Mouse (Mus musculus) MEL (cell line): ENCODE data around the gene C730034F03Rik. TPM values are rescaled to one million over a fixed set of nuclear protein-coding genes. Genes with fewer than 3 reads are reported as not detected.

Experiments used
- DNase-seq: peaks from one replicate; pipeline ENCODE4 v3.0.0; 2011; ENCODE audit warnings: low read depth, low spot score
- H3K27ac ChIP-seq: 2 replicates; pipeline ENCODE4 v1.5.1; 2012; ENCODE audit warnings: low read depth, mild to moderate bottlenecking, control low read depth, low read length, moderate library complexity; ENCODE audit not compliant: control insufficient read depth
- H3K27me3 ChIP-seq, 2 experiments: fragments of 150-350 bp in 1 of 2; sonication (generic) in 1 of 2; 2 replicates each; pipeline ENCODE4 v1.6.1; 2012; ENCODE audit warnings: low read length in 2 of 2, mild to moderate bottlenecking in 2 of 2, improper control_type of control experiment in 1 of 2, moderate library complexity in 1 of 2; ENCODE audit not compliant: insufficient read depth in 2 of 2, control insufficient read depth in 1 of 2
- H3K36me3 ChIP-seq, 2 experiments: 2 replicates each; pipeline ENCODE4 v1.6.1; 2012 to 2014; ENCODE audit warnings: low read length in 2 of 2, improper control_type of control experiment in 1 of 2, inconsistent platforms in 1 of 2, mild to moderate bottlenecking in 1 of 2; ENCODE audit not compliant: insufficient read depth in 2 of 2, control insufficient read depth in 1 of 2
- H3K4me1 ChIP-seq, 2 experiments: fragments of 150-350 bp in 1 of 2; sonication (generic) in 1 of 2; 2 replicates each; pipeline ENCODE4 v1.6.1; 2012; ENCODE audit warnings: low read length in 2 of 2, improper control_type of control experiment in 1 of 2, mild to moderate bottlenecking in 1 of 2; ENCODE audit not compliant: insufficient read depth in 2 of 2, control insufficient read depth in 1 of 2
- H3K4me3 ChIP-seq, 2 experiments: fragments of 150-350 bp in 1 of 2; sonication (generic) in 1 of 2; 2 replicates each; pipeline ENCODE4 v1.5.1; 2012; ENCODE audit warnings: low read depth in 2 of 2, low read length in 2 of 2, mild to moderate bottlenecking in 2 of 2, moderate library complexity in 2 of 2, control low read depth in 1 of 2, improper control_type of control experiment in 1 of 2; ENCODE audit not compliant: control insufficient read depth in 1 of 2, insufficient read depth in 1 of 2
- H3K79me2 ChIP-seq: 2 replicates; pipeline ENCODE4 v1.6.1; 2012; ENCODE audit warnings: mild to moderate bottlenecking, low read length, moderate library complexity; ENCODE audit not compliant: control insufficient read depth, poor library complexity, insufficient read depth
- H3K9ac ChIP-seq: 2 replicates; pipeline ENCODE4 v1.6.1; 2012; ENCODE audit warnings: low read depth, mild to moderate bottlenecking, control low read depth, low read length, moderate library complexity; ENCODE audit not compliant: control insufficient read depth, poor library complexity, severe bottlenecking
- H3K9me3 ChIP-seq: fragments of 150-350 bp; sonication (generic); replicated peaks from 2 replicates; pipeline ENCODE4 v1.6.1; 2012; ENCODE audit warnings: mild to moderate bottlenecking, low read length, improper control_type of control experiment, moderate library complexity; ENCODE audit not compliant: insufficient read depth
- BHLHE40 ChIP-seq: IDR thresholded peaks from 2 replicates; pipeline ENCODE4 v1.6.1; 2012; ENCODE audit warnings: low read depth, mild to moderate bottlenecking, inconsistent platforms, low read length, improper control_type of control experiment, borderline replicate concordance
- CHD1 ChIP-seq: IDR thresholded peaks from 2 replicates; pipeline ENCODE4 v1.6.1; 2012; ENCODE audit warnings: low read depth, mild to moderate bottlenecking, inconsistent platforms, low read length, improper control_type of control experiment
- CHD2 ChIP-seq: IDR thresholded peaks from 2 replicates; pipeline ENCODE4 v1.6.1; 2011; ENCODE audit warnings: low read length, improper control_type of control experiment
- CTCF ChIP-seq, 3 experiments: IDR thresholded peaks in 2 of 3; conservative IDR thresholded peaks in 1 of 3; 2 replicates each; pipeline ENCODE4 v1.5.1; 2011 to 2012; ENCODE audit warnings: low read length in 3 of 3, low read depth in 2 of 3, mild to moderate bottlenecking in 2 of 3, improper control_type of control experiment in 1 of 3, inconsistent platforms in 1 of 3, mixed read lengths in 1 of 3, moderate library complexity in 1 of 3; ENCODE audit not compliant: control insufficient read depth in 1 of 3, insufficient read depth in 1 of 3, poor library complexity in 1 of 3, severe bottlenecking in 1 of 3
- E2F4 ChIP-seq: IDR thresholded peaks from 2 replicates; pipeline ENCODE4 v1.6.1; 2011; ENCODE audit warnings: low read depth, low read length, improper control_type of control experiment, borderline replicate concordance
- ELF1 ChIP-seq: IDR thresholded peaks from 2 replicates; pipeline ENCODE4 v1.6.1; 2014; ENCODE audit warnings: low read depth, mild to moderate bottlenecking, inconsistent platforms, low read length, improper control_type of control experiment, moderate library complexity
- EP300 ChIP-seq, 2 experiments: IDR thresholded peaks; 2 replicates each; pipeline ENCODE4 v1.6.1; 2011; ENCODE audit warnings: improper control_type of control experiment in 2 of 2, low read length in 2 of 2, low read depth in 1 of 2, mild to moderate bottlenecking in 1 of 2
- ETS1 ChIP-seq: IDR thresholded peaks from 2 replicates; pipeline ENCODE4 v1.6.1; 2012; ENCODE audit warnings: low read depth, mild to moderate bottlenecking, inconsistent platforms, low read length, improper control_type of control experiment, moderate library complexity
- GABPA ChIP-seq: IDR thresholded peaks from 2 replicates; pipeline ENCODE4 v1.6.1; 2012; ENCODE audit warnings: low read depth, mild to moderate bottlenecking, inconsistent platforms, low read length, improper control_type of control experiment, moderate library complexity
- GATA1 ChIP-seq: IDR thresholded peaks from 2 replicates; pipeline ENCODE4 v1.6.1; 2011; ENCODE audit warnings: low read depth, low read length, improper control_type of control experiment
- JUND ChIP-seq: IDR thresholded peaks from 2 replicates; pipeline ENCODE4 v1.6.1; 2011; ENCODE audit warnings: low read depth, mild to moderate bottlenecking, improper control_type of control experiment, low read length
- KAT2A ChIP-seq: conservative IDR thresholded peaks from 2 replicates; pipeline ENCODE4 v1.6.1; 2012; ENCODE audit warnings: low read depth, low read length, improper control_type of control experiment, inconsistent platforms
- MAFK ChIP-seq: IDR thresholded peaks from 2 replicates; pipeline ENCODE4 v1.6.1; 2011; ENCODE audit warnings: low read depth, mild to moderate bottlenecking, low read length, improper control_type of control experiment, borderline replicate concordance
- MAX ChIP-seq: IDR thresholded peaks from 2 replicates; pipeline ENCODE4 v1.6.1; 2011; ENCODE audit warnings: low read length, improper control_type of control experiment
- MXI1 ChIP-seq: IDR thresholded peaks from 2 replicates; pipeline ENCODE4 v1.6.1; 2011; ENCODE audit warnings: mild to moderate bottlenecking, low read depth, low read length, improper control_type of control experiment
- MYB ChIP-seq: IDR thresholded peaks from 2 replicates; pipeline ENCODE4 v1.6.1; 2011; ENCODE audit warnings: mild to moderate bottlenecking, low read depth, low read length, improper control_type of control experiment
- MYC ChIP-seq: IDR thresholded peaks from 2 replicates; pipeline ENCODE4 v1.6.1; 2011; ENCODE audit warnings: low read depth, mild to moderate bottlenecking, low read length, improper control_type of control experiment, moderate library complexity
- NELFE ChIP-seq: IDR thresholded peaks from 2 replicates; pipeline ENCODE4 v1.6.1; 2011; ENCODE audit warnings: low read depth, low read length, improper control_type of control experiment
- NRF1 ChIP-seq: IDR thresholded peaks from 2 replicates; pipeline ENCODE4 v1.6.1; 2014; ENCODE audit warnings: low read depth, mild to moderate bottlenecking, inconsistent platforms, low read length, improper control_type of control experiment, moderate library complexity; ENCODE audit not compliant: poor library complexity, insufficient read depth, severe bottlenecking
- POLR2A ChIP-seq, 2 experiments: IDR thresholded peaks; 2 replicates each; pipeline ENCODE4 v1.6.1; 2011 to 2012; ENCODE audit warnings: low read length in 2 of 2, mild to moderate bottlenecking in 2 of 2, control low read depth in 1 of 2, improper control_type of control experiment in 1 of 2, low read depth in 1 of 2, moderate library complexity in 1 of 2; ENCODE audit not compliant: control insufficient read depth in 1 of 2, insufficient read depth in 1 of 2, poor library complexity in 1 of 2
- POLR2AphosphoS2 ChIP-seq: IDR thresholded peaks from 2 replicates; pipeline ENCODE4 v1.6.1; 2011; ENCODE audit warnings: low read length, improper control_type of control experiment
- POLR2AphosphoS5 ChIP-seq: IDR thresholded peaks from 2 replicates; pipeline ENCODE4 v1.6.1; 2012; ENCODE audit warnings: low read depth, borderline replicate concordance, mild to moderate bottlenecking, inconsistent platforms, low read length, moderate library complexity, mixed read lengths
- RAD21 ChIP-seq: IDR thresholded peaks from 2 replicates; pipeline ENCODE4 v1.6.1; 2011; ENCODE audit warnings: mild to moderate bottlenecking, low read depth, low read length, improper control_type of control experiment
- RCOR1 ChIP-seq: IDR thresholded peaks from 2 replicates; pipeline ENCODE4 v1.6.1; 2012; ENCODE audit warnings: low read depth, mild to moderate bottlenecking, inconsistent platforms, low read length, improper control_type of control experiment
- SIN3A ChIP-seq: IDR thresholded peaks from 2 replicates; pipeline ENCODE4 v1.6.1; 2012; ENCODE audit warnings: low read length, improper control_type of control experiment, inconsistent platforms
- SMC3 ChIP-seq: IDR thresholded peaks from 2 replicates; pipeline ENCODE4 v1.6.1; 2011; ENCODE audit warnings: low read depth, low read length, improper control_type of control experiment
- TAL1 ChIP-seq: IDR thresholded peaks from 2 replicates; pipeline ENCODE4 v1.6.1; 2012; ENCODE audit warnings: mild to moderate bottlenecking, inconsistent platforms, low read length, moderate library complexity, mixed read lengths
- TBP ChIP-seq: IDR thresholded peaks from 2 replicates; pipeline ENCODE4 v1.8.0; 2011; ENCODE audit warnings: low read depth, low read length, improper control_type of control experiment
- TCF12 ChIP-seq: IDR thresholded peaks from 2 replicates; pipeline ENCODE4 v1.6.1; 2014; ENCODE audit warnings: low read depth, mild to moderate bottlenecking, inconsistent platforms, low read length, improper control_type of control experiment, moderate library complexity
- UBTF ChIP-seq: IDR thresholded peaks from 2 replicates; pipeline ENCODE4 v1.6.1; 2012; ENCODE audit warnings: low read depth, mild to moderate bottlenecking, inconsistent platforms, low read length, improper control_type of control experiment, moderate library complexity, borderline replicate concordance; ENCODE audit not compliant: insufficient read depth
- USF1 ChIP-seq: IDR thresholded peaks from 2 replicates; pipeline ENCODE4 v1.6.1; 2014; ENCODE audit warnings: low read depth, mild to moderate bottlenecking, inconsistent platforms, low read length, improper control_type of control experiment, moderate library complexity
- USF2 ChIP-seq, 2 experiments: IDR thresholded peaks; 2 replicates each; pipeline ENCODE4 v1.6.1; 2011 to 2012; ENCODE audit warnings: improper control_type of control experiment in 2 of 2, low read length in 2 of 2, borderline replicate concordance in 1 of 2, inconsistent platforms in 1 of 2, low read depth in 1 of 2, mild to moderate bottlenecking in 1 of 2; ENCODE audit not compliant: insufficient read depth in 1 of 2
- ZC3H11A ChIP-seq: IDR thresholded peaks from 2 replicates; pipeline ENCODE4 v1.6.1; 2012; ENCODE audit warnings: low read depth, mild to moderate bottlenecking, inconsistent platforms, low read length, improper control_type of control experiment
- ZKSCAN1 ChIP-seq: IDR thresholded peaks from 2 replicates; pipeline ENCODE4 v1.6.1; 2012; ENCODE audit warnings: low read depth, mild to moderate bottlenecking, inconsistent platforms, low read length, improper control_type of control experiment, moderate library complexity
- ZMIZ1 ChIP-seq: IDR thresholded peaks from 2 replicates; pipeline ENCODE4 v1.6.1; 2012; ENCODE audit warnings: low read depth, mild to moderate bottlenecking, inconsistent platforms, low read length, improper control_type of control experiment, moderate library complexity
- ZNF384 ChIP-seq: IDR thresholded peaks from 2 replicates; pipeline ENCODE4 v1.6.1; 2012; ENCODE audit warnings: low read depth, mild to moderate bottlenecking, inconsistent platforms, low read length, improper control_type of control experiment
- polyA plus RNA-seq, 2 experiments: library from polyadenylated mRNA; stranded (reverse) in 1 of 2; unstranded in 1 of 2; fragments of >175 nt in 1 of 2; fragments of >200 nt in 1 of 2; gene quantifications; 2 replicates each; pipeline versions ENCODE4 v1.2.1 to v1.2.4; 2012; ENCODE audit warnings: low replicate concordance in 2 of 2, low read depth in 1 of 2; ENCODE audit not compliant: insufficient read length in 2 of 2, insufficient read depth in 1 of 2, missing spikeins in 1 of 2
- total RNA-seq: library from RNA; depleted of rRNA; stranded (reverse); fragments of 300-350 nt; gene quantifications from 2 replicates; pipeline ENCODE4 v1.2.3, GENCODE M21; 2012

The C730034F03Rik gene
- total and polyA plus RNA-seq, 3 experiments, result 1.6 to 2.5 TPM; not detected in 1

DNA sequence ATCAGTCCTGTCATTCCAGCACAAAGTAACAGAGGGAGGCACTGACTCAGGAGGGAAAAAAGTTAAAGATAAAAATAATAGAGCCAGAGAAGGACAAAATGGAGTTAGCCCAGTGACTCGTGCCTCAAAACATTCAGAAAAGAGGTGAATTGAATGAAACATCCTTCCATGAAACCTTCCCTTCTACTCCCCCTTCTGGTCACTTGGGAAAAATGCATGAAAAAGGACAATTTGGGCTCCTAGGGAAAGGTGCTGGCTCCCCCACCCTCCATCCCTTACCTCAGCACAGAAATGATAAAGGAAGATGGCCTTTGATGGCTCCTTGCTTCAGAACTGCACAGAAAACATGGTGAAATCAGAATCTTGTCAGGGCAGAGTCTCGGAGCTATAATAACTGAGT is 39.2 kb downstream of the C730034F03Rik start:
- no peak overlapping the region for H3K27ac ChIP-seq
- no peak overlapping the region for H3K4me3 ChIP-seq
- TF ChIP-seq GABPA, result no peak
- TF ChIP-seq MAX, result no peak
- no peak for TF ChIP-seq TBP
- no peak for TF ChIP-seq ELF1
- TF ChIP-seq TCF12, result no peak
- no peak for TF ChIP-seq USF2 (IDR thresholded peaks at IDR 0.05; ENCODE audit: borderline replicate concordance in 1 of 2, insufficient read depth in 1 of 2, low read depth in 1 of 2, low read length in 2 of 2)
- no peak for TF ChIP-seq TAL1
- TF ChIP-seq ZMIZ1, result no peak
- no peak for TF ChIP-seq POLR2AphosphoS5
- TF ChIP-seq NELFE, result no peak
- TF ChIP-seq MXI1, result no peak
- no peak for TF ChIP-seq ZNF384
- TF ChIP-seq CHD2, result no peak
- TF ChIP-seq GATA1, result no peak
- no peak for TF ChIP-seq SIN3A
- no peak for TF ChIP-seq EP300 (IDR thresholded peaks at IDR 0.05; ENCODE audit: low read depth in 1 of 2, low read length in 2 of 2)
- no peak for TF ChIP-seq CHD1
- TF ChIP-seq MYC, result no peak
- no peak for TF ChIP-seq ETS1
- peak; percentile 24; the same call in 1 of the 2 replicates for TF ChIP-seq BHLHE40
- no peak for TF ChIP-seq MAFK
- TF ChIP-seq POLR2A (IDR thresholded peaks at IDR 0.05; ENCODE audit: control insufficient read depth in 1 of 2, insufficient read depth in 1 of 2, low read depth in 1 of 2, low read length in 2 of 2, poor library complexity in 1 of 2), result no peak
- peak; percentile 74 for TF ChIP-seq SMC3
- TF ChIP-seq RAD21, result peak; percentile 67
- TF ChIP-seq RCOR1, result no peak
- no peak for TF ChIP-seq UBTF
- TF ChIP-seq E2F4, result no peak
- peak; percentile 51 for TF ChIP-seq ZC3H11A
- no peak for TF ChIP-seq ZKSCAN1
- no peak for TF ChIP-seq USF1
- TF ChIP-seq MYB, result no peak
- peak in 2 of 3 experiments; percentile 66 to 77; a peak in 4 of 6 replicates for TF ChIP-seq CTCF (IDR thresholded peaks at IDR 0.05 in 2 of 3, conservative IDR thresholded peaks at IDR 0.05 in 1 of 3; ENCODE audit: control insufficient read depth in 1 of 3, insufficient read depth in 1 of 3, low read depth in 2 of 3, low read length in 3 of 3, poor library complexity in 1 of 3, severe bottlenecking in 1 of 3)
- no peak for TF ChIP-seq NRF1
- TF ChIP-seq KAT2A, result no peak
- no peak for TF ChIP-seq JUND
- TF ChIP-seq POLR2AphosphoS2, result no peak
- no peak overlapping the region for H3K9ac ChIP-seq
- H3K9me3 ChIP-seq, result no peaks in the 10 kb centered on the region
- DNase-seq, result peak; percentile 67
- H3K27me3 ChIP-seq, result no peaks in the 10 kb centered on the region; a peak in 1 of 4 replicates
- no peaks in the 10 kb centered on the region for H3K79me2 ChIP-seq
- no peaks in the 10 kb centered on the region for H3K36me3 ChIP-seq
- no peaks in the 10 kb centered on the region for H3K4me1 ChIP-seq
